Mouse (Mus musculus) thymus, adult 2 months (tissue): ENCODE data around the gene C8a.

Source experiments
- CTCF ChIP-seq: fragments of 200-500 bp; IDR thresholded peaks from 2 replicates; pipeline ENCODE4 v1.5.1; 2012; ENCODE audit warnings: mild to moderate bottlenecking, control low read depth, low read length, moderate library complexity, borderline replicate concordance; ENCODE audit not compliant: control insufficient read depth, poor library complexity, insufficient read depth; ENCODE audit errors: extremely low read depth
- POLR2A ChIP-seq: fragments of 200-500 bp; IDR thresholded peaks from 2 replicates; pipeline ENCODE4 v1.6.1; 2012; ENCODE audit warnings: mild to moderate bottlenecking, low read length, control low read depth, moderate library complexity; ENCODE audit not compliant: control insufficient read depth, poor library complexity, insufficient read depth; ENCODE audit errors: extremely low read depth

GRCm38 (mm10) chr4:104805414-104806257 lies 70.6 kb downstream of the C8a start:
- TF ChIP-seq CTCF (no peak), POLR2A (no peak)
